Mouse (Mus musculus) intestine, embryonic 16.5 days (tissue): ENCODE measurements around the gene Map3k12. TPM values are rescaled to one million over a fixed set of nuclear protein-coding genes. Genes with fewer than 3 reads are reported as not detected.

ENCODE experiments used
- ATAC-seq: fragments of 200-750 bp; cut with Nextera tagmentation; 2 replicates; pipeline ENCODE4 v1.8.0; 2017; ENCODE audit warnings: moderate TSS enrichment, moderate library complexity
- H3K27ac ChIP-seq: fragments of 300-500 bp; sonication (generic); 2 replicates; pipeline ENCODE4 v1.5.1; 2014; ENCODE audit warnings: mild to moderate bottlenecking, low read length
- H3K27me3 ChIP-seq: fragments of 300-500 bp; sonication (generic); replicated peaks from 2 replicates; pipeline ENCODE4 v1.6.1; 2014; ENCODE audit warnings: low read length, control low read depth, mixed read lengths; ENCODE audit not compliant: control insufficient read depth, insufficient read depth
- H3K36me3 ChIP-seq: fragments of 300-500 bp; sonication (generic); 2 replicates; pipeline ENCODE4 v1.6.1; 2014; ENCODE audit warnings: low read length, control low read depth; ENCODE audit not compliant: control insufficient read depth, insufficient read depth
- H3K4me1 ChIP-seq: fragments of 300-500 bp; sonication (generic); 2 replicates; pipeline ENCODE4 v1.6.1; 2014; ENCODE audit warnings: low read length, control low read depth, mixed read lengths; ENCODE audit not compliant: control insufficient read depth, insufficient read depth
- H3K4me2 ChIP-seq: fragments of 300-500 bp; sonication (generic); 2 replicates; pipeline ENCODE4 v1.6.1; 2014; ENCODE audit warnings: low read depth, low read length, control low read depth
- H3K4me3 ChIP-seq: fragments of 300-500 bp; sonication (generic); 2 replicates; pipeline ENCODE4 v1.5.1; 2014; ENCODE audit warnings: mild to moderate bottlenecking, low read length
- H3K9ac ChIP-seq: fragments of 300-500 bp; sonication (generic); 2 replicates; pipeline ENCODE4 v1.6.1; 2014; ENCODE audit warnings: low read depth, low read length
- H3K9me3 ChIP-seq: fragments of 300-500 bp; sonication (generic); 2 replicates; pipeline ENCODE4 v1.6.1; 2016; ENCODE audit warnings: low read length, control low read depth; ENCODE audit not compliant: control insufficient read depth
- WGBS: fragments of 180-500 bp; shearing (Covaris S2); extraction: QIAGEN DNeasy Blood & Tissue Kit; methylation state at CpG from one replicate; pipeline ENCODE4 v1.1.7; 2014; 5-methylcytosine and 5-hydroxymethylcytosine counted together
- polyA plus RNA-seq: library from polyadenylated mRNA; unstranded; fragments of >200 nt; fragmentation: Nextera tagmentation; extraction: Ambion mirVana; gene quantifications from 2 replicates; pipeline ENCODE4 v1.2.1, GENCODE M21; 2015

The Map3k12 gene
- polyA plus RNA-seq, 1 experiment from 2014 or later = 9.2 TPM

GRCm38 (mm10) chr15:102524892-102525485 is 8.1 kb upstream of the Map3k12 start, which contains the start of gene Npff:
Gene Npff (minus strand): TSS chr15:102524942.
- Histone ChIP-seq H3K27me3 (no peaks in the 10 kb centered on the region), H3K4me1 (peaks cover 7% of the 10 kb centered on the region), H3K27ac (no peak within 1 kb of the TSS), H3K9ac (no peak within 1 kb of the TSS), H3K36me3 (peaks cover 16% of the 10 kb centered on the region), H3K4me3 (no peak within 1 kb of the TSS), H3K4me2 (no peak within 1 kb of the TSS), H3K9me3 (no peaks in the 10 kb centered on the region)
- WGBS = 10% methylated on average over 3 of the region's 3 CpGs
- no peak for ATAC-seq

GRCm38 (mm10) chr15:102521480-102521879 is 4.6 kb upstream of the Map3k12 start:
- WGBS = 69% methylated on average over 4 of the region's 4 CpGs
- H3K9me3 ChIP-seq = no peaks in the 10 kb centered on the region

DNA sequence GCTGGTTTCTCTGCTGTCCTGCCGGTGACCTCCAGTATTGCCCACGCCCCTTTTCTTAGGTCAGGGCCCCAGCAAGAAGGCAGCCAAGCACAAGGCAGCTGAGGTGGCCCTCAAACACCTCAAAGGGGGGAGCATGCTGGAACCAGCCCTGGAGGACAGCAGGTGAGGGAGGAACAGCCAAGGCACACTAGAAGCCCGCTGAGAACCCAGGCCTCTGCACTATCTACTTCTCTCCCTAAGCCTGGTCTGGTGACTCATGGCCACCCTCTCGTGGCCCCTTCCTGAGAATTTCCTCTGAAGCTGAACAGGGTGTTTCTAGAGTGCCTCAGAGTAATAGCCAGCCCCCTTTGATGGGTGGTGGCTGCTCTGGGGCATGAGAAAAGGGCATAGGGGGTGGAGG is 3.6 kb upstream of the Map3k12 start:
- Histone ChIP-seq H3K36me3 (peaks cover 8% of the 10 kb centered on the region), H3K27ac (no peak overlapping the region; the same call in 1 of the 2 replicates), H3K4me1 (peaks cover 19% of the 10 kb centered on the region), H3K4me3 (no peak overlapping the region), H3K27me3 (no peaks in the 10 kb centered on the region), H3K9me3 (no peaks in the 10 kb centered on the region), H3K4me2 (no peak overlapping the region), H3K9ac (peak overlapping the region; percentile 31; the same call in 1 of the 2 replicates)
- ATAC-seq = no peak
- WGBS = 68% methylated on average over 4 of the region's 4 CpGs

More at GRCm38 (mm10) chr15:102521480-102521879, 4.6 kb upstream of the Map3k12 start:
- H3K9ac ChIP-seq = no peak overlapping the region
- no peak overlapping the region for H3K4me3 ChIP-seq
- peaks cover 15% of the 10 kb centered on the region for H3K4me1 ChIP-seq
- H3K4me2 ChIP-seq = no peak overlapping the region
- no peaks in the 10 kb centered on the region for H3K27me3 ChIP-seq
- peaks cover 8% of the 10 kb centered on the region for H3K36me3 ChIP-seq
- H3K27ac ChIP-seq = no peak overlapping the region
- ATAC-seq = no peak

DNA sequence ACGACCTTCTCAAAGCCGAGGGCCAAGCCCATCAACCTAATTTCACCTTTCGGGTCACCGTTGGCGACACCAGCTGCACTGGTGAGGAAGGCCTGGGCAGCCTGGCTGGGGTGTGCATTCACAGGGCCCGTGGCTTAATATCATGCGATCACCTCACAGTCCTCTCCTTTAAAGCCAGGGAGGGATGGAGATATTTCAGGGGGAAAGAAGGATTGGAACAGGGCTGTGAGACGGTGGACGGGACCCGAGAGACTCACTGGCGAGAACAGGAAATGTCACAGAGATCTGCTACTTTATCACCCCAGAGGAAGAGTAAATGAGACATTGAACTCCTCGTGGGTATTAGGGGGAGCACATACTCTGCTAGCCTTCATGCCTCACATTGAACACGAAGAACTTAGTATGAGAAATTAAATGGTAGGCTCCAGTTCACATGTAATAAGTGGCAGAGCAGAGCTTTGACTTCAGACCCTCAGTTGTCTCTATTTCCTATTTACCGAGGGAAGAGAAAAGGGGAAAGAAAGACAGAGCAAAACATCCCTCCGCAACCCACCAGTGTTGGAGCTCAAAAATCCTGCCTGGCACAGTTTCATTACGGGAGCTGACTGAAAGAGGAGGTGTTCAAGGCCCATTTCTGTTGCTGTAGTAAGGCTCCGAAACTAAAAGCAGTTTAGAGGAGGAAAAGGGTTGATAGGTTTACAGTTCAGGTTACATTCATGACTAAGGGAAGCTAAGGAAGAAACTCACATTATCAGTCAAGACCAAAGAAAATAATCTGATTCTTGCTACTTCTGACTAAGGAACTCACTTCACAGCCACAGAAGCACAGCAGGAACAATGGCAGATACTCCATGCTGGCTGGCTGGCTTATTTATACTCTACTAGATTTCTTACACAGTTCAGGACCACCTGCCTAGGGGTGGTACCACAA is 2.6 kb upstream of the Map3k12 start:
- no peak for ATAC-seq
- Histone ChIP-seq H3K36me3 (peaks cover 6% of the 10 kb centered on the region), H3K9ac (peak overlapping the region; percentile 94), H3K27ac (peak overlapping the region; percentile 100), H3K9me3 (no peaks in the 10 kb centered on the region), H3K4me1 (peaks cover 19% of the 10 kb centered on the region), H3K4me3 (peak overlapping the region; percentile 71), H3K27me3 (no peaks in the 10 kb centered on the region), H3K4me2 (peak overlapping the region; percentile 91)
- 58% methylated on average over 16 of the region's 17 CpGs for WGBS

GRCm38 (mm10) chr15:102518859-102519201 is 2.0 kb upstream of the Map3k12 start:
- no peak for ATAC-seq
- WGBS = 11% methylated on average over 9 of the region's 9 CpGs
- H3K4me1 ChIP-seq = peaks cover 19% of the 10 kb centered on the region
- peak overlapping the region; percentile 100 for H3K27ac ChIP-seq
- H3K9me3 ChIP-seq = no peaks in the 10 kb centered on the region
- peak overlapping the region; percentile 71 for H3K4me3 ChIP-seq
- H3K4me2 ChIP-seq = peak overlapping the region; percentile 91
- peaks cover 4% of the 10 kb centered on the region; the same call in 1 of the 2 replicates for H3K36me3 ChIP-seq
- H3K9ac ChIP-seq = peak overlapping the region; percentile 94
- no peaks in the 10 kb centered on the region for H3K27me3 ChIP-seq

DNA sequence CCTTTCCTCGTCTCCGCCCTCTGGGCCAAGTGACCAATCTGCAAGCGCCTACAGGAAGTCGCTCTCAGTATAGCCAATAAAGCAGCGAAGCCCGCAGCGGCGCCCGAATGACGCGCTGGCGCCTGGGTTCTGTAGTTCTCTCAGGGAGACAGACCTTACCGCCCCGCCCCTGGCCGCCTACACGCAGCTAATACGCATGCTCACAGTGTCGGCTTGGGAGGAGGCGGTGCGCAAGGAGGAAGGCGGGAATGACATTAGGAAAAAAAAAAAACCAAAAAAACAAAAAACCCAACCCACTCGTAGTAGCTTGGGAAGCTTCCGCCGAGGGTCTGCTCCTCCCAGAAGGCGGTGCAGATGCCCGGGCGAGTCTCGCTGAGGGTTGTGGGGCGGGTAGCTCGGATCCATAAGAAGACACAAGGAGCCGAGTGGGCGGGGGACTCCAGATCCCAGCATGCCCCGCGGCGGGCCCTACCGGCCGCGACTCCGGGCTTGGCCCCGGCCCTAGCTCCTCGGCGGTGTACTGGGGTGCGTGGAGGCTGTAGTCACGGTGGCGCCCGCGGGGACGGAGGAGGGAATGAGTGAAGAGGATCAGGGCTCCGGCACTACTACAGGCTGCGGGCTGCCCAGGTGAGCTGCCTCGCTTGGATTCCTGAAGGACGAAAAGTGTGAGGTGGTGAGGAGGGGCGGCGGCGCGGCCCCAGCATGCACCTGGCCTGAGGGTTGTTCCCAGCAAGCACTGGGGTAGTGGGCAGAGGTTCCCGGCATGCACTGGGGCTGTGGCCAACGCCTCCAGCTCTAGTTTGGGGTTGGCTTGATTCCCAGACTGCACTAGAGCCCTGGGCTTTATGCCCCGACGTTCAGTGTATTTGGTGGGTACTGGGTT is 1.4 kb upstream of the Map3k12 start, which contains the start of gene Tarbp2:
TSS of gene Tarbp2 (plus strand) at position 217 of the 883 bp plus-strand sequence.
- under 1% methylated on average over 60 of the region's 60 CpGs for WGBS
- H3K4me3 ChIP-seq = peak within 1 kb of the TSS; percentile 71
- peak; percentile 94 for ATAC-seq
- H3K27ac ChIP-seq = peak within 1 kb of the TSS; percentile 100
- no peaks in the 10 kb centered on the region for H3K9me3 ChIP-seq
- no peaks in the 10 kb centered on the region for H3K27me3 ChIP-seq
- peak within 1 kb of the TSS; percentile 94 for H3K9ac ChIP-seq
- no peaks in the 10 kb centered on the region for H3K36me3 ChIP-seq
- peak within 1 kb of the TSS; percentile 92 for H3K4me2 ChIP-seq
- peaks cover 19% of the 10 kb centered on the region for H3K4me1 ChIP-seq

- H3K36me3 ChIP-seq = no peaks in the 10 kb centered on the region
- peak overlapping the region; percentile 74 for H3K9ac ChIP-seq
- ATAC-seq = no peak
- H3K4me3 ChIP-seq = peak overlapping the region; percentile 71
- no peaks in the 10 kb centered on the region for H3K9me3 ChIP-seq
- peaks cover 19% of the 10 kb centered on the region for H3K4me1 ChIP-seq
- H3K4me2 ChIP-seq = peak overlapping the region; percentile 92
- H3K27me3 ChIP-seq = no peaks in the 10 kb centered on the region
- peak overlapping the region; percentile 69 for H3K27ac ChIP-seq
- WGBS = under 1% methylated on average over 10 of the region's 10 CpGs
These were observed 739 bp upstream of the Map3k12 start for GRCm38 (mm10) chr15:102517631-102517975.

GRCm38 (mm10) chr15:102516293-102516692 is 571 bp downstream of the Map3k12 start:
- no peak for ATAC-seq
- H3K4me2 ChIP-seq = peak overlapping the region; percentile 92
- 5% methylated on average over 12 of the region's 12 CpGs for WGBS
- H3K27me3 ChIP-seq = no peaks in the 10 kb centered on the region
- peak overlapping the region; percentile 74 for H3K9ac ChIP-seq
- peak overlapping the region; percentile 71 for H3K4me3 ChIP-seq
- no peaks in the 10 kb centered on the region for H3K36me3 ChIP-seq
- peak overlapping the region; percentile 69 for H3K27ac ChIP-seq
- peaks cover 30% of the 10 kb centered on the region for H3K4me1 ChIP-seq
- no peaks in the 10 kb centered on the region for H3K9me3 ChIP-seq
